Mouse (Mus musculus) adrenal gland, adult 18-20 months (tissue): ENCODE measurements at regions not wholly inside any gene's neighbourhood (a gene's known extent, or its start where the extent isn't known, plus 50 kb on each side); places are given as distances from the start of the nearest gene placed in this dataset.

Experiments
- DNase-seq, 2 experiments: peaks; one replicate each; pipeline ENCODE4 v3.0.0; 2021 to 2022; ENCODE audit warnings: low spot score in 2 of 2

DNA sequence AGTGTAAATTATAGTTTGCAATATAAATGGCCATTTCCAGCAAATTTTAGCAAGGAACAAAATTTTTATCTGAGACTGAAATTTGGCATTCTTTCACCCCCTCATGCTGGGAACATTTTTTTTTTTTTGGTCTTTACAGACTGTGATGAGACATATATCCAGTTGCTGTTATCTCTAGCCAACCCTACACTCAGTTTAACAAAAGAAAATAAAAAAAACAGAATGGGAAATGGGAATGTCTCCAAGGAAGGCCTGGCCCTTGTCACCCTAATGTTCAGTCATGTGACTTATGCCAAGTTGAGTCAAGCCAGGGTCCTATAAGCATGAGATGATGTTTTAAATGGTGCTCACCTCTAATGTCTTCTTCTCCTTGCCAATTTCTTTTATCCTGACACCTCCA, 289.2 kb upstream of the Zfp64 start:
- DNase-seq = no peak

DNA sequence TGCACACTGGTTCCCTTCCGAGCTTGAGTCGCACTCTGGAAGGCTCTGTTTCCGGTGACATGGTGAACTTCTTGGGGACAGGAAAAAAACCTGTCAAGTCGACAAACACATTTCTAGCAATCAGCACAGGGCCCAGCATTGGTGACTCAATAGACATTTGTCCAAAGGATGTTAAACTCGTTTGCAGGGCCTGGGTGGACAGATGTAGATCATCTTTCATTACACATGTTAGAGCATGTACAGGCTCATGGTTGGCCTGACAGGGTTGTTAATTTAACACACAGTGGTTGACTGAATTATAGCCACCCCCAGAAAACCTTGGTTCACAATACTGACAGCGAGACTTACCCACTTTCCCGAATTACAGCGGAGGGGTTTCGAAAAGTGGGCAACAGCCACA, 288.6 kb upstream of the Zfp64 start:
- no peak for DNase-seq

DNA sequence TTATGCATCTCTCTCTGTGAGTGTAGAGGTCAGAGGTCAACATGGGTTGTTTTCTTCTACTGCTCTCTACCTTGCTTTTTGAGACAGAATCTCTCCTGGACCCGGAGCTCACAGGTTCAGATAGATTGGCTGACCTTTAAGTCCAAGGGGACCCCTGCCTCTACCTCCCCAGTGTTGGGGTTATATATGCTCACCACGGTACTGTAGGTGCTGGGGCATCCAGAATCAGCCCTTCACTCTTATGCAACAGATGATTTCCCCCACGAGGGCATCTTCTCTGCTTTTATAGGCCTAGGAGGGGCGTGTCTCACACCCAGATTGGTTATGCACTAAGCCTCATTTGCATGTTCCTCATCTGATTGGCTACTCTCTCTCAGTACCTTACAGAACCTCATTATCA, 282.5 kb upstream of the Zfp64 start:
- no peak for DNase-seq

DNA sequence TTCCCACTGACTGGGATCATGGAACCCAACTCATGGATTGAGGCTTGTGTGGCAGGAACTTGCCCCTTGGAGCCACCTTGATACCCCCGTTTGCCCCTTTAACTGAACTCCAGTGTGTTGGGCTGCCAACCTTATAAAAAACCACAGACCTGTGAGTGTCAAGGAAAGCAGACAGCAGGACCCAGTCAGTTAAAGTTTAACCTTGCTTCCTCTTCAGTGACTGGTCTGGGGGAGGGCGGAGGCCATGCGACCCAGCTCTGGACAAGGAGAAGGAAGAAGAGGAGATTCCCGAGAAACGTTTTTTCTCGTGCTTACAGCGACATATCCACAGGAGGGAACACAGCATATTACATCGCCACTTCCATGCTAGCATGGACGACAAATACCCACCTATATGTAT, 281.9 kb upstream of the Zfp64 start:
- no peak for DNase-seq

DNA sequence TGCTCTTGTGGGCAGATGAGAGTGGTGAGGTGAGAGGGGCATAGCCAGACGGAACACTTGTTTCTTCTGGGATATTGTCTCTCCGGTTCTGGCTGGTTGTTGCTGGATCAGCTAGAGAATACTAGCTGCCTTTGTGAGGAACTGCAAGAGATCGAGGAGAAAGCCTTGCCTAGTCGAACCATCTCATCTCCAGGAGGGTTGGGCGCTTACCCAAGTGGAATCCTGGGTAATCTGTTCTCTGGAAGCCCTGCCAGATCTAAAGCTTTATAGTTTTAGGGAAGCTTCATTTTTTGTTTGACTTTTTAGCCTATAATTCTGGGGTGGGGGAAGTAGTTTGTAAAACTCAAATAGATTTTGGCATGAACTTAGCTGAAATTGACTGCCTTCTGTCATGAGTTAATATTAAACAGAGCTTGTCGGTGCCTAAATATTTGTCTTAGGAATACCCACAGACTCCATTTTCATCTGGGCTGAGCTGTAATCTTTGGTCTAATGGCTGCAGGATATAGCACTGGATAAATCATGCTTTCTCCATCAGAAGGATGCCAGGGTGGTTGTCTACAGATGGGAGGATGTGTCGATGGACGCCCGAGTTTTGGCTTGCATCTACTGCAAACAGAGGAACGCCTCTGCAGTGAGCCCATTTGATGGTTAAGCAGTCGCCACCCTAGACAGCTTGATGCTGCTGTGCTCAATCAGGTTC, 279.1 kb upstream of the Zfp64 start:
- no peak for DNase-seq

DNA sequence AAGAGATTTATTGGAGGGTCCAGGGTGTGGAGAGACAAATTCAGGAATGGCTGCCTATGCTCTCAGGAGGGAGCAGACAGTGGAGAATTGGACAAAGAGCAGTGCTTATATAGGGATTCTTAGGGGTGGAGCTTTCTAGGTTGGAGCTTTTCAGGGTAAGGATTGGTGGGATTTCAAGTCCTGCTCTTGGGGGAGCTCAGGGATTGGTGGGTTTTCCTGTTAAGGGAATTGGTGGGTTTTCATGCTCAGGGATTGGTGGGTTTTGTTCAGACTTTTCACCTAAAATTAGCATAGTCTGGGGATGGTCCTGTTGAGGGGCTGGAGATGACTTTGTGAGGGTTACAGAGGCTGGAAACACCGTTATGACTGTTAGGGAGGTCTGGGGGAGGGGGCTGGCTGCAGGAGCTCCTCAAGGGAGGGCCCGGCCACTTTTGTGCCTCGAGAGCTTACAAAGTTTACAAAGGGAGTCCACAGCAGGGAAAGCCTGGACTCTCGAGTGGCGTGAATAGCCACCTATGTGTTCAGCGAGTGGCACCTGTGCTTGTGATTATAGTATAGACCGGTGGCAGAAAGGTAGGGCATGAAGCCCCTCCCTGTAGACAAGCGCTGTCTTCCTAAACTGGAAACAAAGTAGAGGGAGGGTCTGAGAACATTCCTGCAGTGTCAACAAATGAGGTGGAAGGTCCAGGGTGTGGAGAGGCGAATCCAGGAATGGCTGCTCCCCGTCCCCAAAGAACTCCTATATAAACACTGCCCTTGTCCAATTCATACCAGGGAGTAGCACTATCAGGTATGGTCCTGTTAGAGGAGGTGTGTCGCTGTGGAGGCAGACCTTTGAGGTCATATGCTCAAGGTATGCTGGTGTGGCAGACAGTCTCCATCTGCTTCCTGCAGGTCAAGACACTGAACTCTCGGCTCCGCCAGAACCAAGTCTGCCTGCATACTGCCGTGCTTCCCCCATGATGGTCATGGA, 278.1 kb upstream of the Zfp64 start:
- DNase-seq = no peak

DNA sequence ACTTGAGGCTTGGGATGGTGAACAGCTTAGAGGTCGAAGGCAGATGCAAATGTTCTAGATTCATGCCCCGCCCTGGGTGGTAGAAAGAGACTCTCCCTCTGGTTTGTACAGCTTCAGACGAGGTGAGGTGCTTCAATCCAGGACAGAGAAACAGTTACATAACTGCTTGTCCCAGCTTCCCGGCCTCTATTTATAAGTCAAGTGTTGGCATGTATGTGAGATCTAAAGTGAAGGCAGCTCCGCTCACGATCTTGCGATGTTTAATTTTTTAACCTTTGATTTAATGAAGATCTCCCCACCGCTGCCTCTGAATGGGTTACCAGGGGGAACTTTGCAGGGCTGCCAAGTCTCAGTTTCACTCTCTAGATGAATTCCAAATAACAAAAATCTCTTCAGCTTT, 266.9 kb upstream of the Zfp64 start:
- DNase-seq = no peak

DNA sequence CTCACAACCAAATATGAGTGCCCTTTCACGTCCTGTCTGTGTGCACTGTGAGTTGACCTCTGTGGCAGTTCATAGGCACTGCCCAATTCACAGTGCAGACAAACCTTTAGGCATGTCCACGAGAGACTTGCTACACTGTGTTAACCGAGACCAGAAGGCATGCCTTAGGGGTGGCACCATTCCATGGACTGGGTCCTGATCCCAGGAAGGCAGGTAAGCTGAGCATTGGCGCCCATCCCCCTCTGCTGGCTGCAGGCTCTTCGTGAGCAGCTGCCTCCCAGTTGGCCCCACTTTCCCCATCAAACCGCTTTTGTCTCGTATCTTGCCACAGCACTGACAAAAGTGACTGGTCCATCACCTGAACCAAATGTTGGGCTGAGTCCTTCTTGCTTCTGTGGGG, 265.8 kb upstream of the Zfp64 start:
- DNase-seq = no peak

DNA sequence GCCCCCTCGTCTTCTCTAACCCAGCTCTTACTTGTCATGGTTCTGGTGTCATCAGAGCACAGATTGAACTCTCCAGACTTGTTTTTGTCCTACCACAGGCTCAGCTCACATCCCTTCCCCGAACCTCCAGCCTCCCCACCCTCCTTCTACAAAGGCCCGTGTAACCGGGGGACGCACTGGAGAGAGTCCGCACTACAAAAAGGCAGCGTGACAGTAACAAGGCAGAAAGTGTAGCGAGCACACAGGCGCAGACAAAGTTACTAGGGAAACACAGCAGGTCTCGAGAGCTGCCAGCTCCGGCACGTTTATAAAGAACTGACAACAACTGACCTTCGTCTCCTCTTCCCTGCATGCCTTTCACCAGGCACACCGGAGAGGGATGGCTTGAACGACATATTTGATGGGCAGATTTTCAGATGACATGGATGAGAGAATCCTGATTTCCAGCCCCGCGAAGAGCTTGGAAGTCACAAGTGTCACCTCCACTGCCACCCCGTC, 260.2 kb upstream of the Zfp64 start:
- no peak for DNase-seq

DNA sequence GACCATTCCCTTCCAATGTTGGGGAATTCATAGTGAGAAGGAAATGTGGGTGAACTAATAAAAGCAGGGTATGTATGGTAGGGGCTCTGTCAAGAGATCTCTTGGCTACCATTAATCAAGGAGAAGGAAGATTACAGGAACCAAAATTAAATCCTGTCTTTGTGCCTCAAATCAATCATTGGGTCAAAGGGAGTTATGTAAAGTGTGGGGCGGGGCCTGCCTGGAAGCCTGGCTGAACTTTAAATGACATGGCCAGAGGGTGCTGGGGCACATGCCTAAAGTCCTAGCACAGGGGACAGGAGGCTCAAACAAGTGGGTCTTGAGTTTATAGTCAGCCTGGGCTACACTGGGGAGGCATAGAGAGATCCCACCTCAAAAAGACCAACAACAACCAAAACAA, 259.0 kb upstream of the Zfp64 start:
- no peak for DNase-seq

DNA sequence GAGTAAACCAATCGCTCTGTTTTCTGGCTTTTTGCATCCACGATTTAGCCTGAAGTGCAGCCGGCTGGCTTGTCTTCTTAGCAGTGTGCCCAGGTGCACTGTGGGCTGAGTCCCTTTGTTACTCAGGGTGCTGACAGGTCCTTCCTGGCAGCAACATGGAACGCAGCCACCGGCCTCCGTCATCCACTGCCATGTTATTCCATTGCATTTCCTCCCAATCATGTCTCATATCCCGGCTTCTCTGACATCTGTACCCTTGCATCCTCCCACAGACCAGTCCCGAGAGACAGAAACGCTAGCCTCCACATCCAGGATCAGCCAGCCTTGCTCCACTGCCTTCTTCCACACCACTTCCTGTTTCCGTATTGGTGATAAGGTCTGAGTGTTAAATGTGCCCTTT, 257.9 kb upstream of the Zfp64 start:
- DNase-seq = peak; percentile 8 to 26

DNA sequence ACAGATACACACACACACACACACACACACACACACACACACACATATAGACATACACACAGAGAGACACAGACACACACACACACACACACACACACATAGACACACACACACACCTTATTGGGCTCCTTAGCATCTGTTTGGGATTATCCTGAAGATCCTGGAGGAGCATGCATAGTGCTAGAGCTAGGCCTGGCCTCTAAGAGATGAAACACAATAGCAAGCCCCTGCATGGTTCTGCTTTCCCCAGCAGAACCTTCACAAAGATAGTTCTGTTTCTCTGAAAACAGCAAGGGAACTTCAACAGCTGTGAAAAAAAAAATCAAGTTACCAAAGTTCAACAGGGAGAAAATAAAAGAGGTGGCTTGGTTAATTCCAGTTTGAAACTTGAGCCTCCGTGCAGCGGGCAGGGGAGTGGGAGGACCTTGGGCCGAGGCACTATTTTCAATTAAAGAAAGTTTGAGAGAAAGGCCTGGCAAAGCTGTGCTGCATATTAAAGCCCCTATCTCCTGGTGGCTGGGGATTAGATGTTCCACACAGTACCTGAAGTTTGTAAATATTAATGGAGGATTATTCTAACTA, 257.4 kb upstream of the Zfp64 start:
- no peak for DNase-seq

DNA sequence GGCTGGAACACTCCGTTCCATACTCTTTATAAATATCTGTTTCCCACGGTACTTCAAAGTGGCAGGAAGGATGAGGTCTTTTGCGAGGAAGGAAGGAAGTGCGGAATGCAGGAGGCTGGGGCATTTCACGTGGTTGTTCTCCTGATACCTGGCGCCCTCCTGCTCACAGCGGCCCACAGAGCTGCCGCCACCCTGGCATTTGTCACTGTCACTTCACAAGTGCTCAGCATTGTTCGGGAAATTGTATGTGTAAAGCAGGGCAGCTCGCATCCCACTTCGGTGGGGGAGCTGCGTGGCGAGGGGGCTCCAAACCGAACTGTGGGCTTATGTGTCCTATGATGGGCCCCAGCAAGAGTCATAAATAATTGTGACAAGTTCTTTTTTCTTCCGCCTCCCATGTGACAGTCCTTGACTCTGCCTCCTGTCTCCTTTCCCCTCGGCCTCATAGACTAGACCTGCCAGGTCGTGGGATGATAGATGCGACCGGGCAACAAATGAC, 248.9 kb upstream of the Zfp64 start:
- peak in 1 of 2 experiments; percentile 2 for DNase-seq

DNA sequence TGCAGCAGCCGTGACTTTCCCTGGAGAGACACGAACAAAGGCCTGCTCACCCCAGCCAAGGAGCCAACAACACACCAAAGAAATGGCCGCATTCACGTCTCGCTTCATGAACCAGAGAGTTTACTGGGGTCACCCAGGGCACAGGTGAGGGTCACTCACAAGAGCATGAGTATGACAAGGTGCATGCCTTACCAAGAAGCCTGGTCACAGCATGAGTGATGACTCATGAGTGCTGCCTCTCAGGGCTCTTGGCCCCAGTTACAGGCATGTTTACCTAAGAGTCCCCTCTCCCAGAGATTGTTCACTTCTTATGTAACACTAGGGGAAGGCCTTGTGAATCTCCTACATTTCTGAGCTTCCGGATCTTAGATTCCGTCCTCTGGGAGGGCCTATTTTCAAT, 236.6 kb upstream of the Zfp64 start:
- no peak for DNase-seq

DNA sequence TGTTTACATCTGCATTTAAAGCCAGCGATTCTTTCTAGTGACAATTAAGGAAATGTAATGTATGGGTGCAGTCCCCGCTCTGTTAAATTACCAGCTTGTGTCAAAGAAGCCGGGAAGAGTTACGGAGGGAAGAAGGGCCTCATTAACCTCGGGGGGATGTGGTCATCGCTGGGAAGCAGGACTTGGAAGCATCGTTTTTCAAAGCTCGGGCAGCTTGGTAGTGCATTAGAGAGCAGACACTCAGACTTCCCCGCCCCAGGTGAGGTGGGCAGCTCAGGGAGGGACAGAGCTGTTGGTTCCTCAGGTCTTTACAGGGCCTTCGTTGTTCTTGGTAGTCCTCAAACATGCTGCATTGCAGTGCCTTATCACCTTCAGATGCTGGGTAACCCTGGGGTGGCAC, 236.1 kb upstream of the Zfp64 start:
- no peak for DNase-seq

DNA sequence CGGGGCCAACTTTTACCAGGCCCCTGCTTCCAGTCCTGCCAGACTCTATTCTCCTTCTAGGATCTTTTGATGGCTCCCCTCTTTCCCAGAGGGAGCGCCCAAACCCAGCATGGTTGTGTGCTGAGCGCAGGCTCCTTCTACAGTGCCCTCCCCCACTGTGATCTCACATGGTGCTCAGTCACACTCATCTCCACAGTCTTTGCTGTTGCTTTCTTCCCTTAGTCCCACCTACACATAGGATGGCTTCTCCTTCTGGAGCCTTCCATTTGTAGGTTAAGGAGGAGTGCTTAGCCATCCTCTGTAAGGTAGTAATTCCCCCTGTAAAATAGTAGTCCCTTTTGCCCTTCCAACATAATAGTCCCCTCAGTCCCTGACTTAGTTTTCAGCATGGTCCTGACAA, 222.2 kb upstream of the Zfp64 start:
- DNase-seq = no peak

DNA sequence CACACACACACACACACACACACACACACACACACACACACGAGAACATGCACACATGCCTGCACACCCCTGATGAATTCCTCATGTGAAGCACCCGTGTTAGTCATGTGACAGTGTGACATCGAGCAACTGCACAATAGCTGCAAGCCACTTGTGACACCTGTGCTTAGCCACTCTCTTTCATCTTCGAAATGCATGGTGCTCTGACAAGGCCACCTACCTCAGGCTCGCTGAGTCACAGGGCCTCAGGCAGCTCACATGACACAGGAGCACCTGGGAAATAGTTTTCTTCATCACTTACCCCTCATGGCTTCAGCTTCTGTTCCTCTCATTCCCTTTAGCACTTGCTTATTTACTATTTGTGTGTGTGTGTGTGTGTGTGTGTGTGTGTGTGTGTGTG, 213.4 kb upstream of the Zfp64 start:
- DNase-seq = no peak

DNA sequence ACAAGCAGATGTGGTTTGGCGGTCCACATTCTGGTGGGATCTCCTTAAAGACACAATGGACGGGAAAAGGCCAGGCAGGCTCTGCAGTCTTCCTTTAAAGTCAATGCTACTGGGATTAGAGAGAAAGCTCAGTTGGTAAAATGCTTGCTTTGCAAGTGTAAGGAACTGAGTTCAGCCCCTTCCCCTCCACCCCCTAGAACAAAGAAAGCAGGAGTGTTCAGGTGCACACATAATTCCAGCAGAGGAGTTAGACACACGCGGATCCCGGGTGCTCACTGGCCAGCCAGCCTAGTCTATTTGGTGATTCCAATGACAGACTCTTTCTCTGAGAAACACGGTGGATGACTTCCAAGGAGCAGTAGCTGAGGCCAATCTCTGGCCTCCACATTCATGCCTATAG, 213.0 kb upstream of the Zfp64 start:
- no peak for DNase-seq

DNA sequence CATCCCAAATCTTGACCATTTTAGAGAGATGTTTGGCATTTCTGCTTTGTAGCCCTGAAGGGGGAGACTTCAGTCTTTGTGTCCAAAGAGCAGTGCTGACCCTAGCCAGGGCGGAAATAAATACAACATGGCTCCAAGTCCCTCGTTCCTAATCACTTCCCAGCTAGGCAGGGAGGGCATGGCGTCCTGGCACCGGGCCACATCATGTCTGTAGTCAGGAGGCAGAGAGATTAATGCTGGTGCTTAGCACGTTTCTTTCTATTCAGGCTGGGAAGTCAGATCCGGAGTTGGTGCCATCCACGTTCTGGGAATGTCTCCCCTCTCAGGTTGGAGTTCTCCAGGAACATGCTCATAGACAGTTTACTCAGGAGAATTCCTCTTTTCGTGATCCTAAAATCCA, 206.3 kb upstream of the Zfp64 start:
- DNase-seq = no peak

DNA sequence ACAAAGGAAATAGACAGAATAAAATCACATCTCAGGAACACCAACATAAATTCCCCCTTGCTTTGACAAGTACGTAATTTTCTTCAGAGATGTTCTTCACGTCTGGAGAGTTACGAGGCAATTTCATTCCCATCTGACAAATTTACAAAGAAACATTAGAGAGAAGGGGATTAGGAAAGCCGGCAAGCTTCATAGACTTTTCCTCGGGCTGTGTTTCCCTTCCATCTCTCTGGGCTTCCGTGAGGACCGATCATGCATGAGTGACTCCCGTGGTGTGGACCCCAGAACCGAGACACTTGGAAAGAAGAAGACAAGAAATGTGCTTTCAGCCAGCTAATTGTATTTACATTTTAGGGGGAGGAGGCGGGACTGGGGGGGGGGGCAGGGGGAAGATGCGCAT, 203.4 kb upstream of the Zfp64 start:
- DNase-seq = no peak

DNA sequence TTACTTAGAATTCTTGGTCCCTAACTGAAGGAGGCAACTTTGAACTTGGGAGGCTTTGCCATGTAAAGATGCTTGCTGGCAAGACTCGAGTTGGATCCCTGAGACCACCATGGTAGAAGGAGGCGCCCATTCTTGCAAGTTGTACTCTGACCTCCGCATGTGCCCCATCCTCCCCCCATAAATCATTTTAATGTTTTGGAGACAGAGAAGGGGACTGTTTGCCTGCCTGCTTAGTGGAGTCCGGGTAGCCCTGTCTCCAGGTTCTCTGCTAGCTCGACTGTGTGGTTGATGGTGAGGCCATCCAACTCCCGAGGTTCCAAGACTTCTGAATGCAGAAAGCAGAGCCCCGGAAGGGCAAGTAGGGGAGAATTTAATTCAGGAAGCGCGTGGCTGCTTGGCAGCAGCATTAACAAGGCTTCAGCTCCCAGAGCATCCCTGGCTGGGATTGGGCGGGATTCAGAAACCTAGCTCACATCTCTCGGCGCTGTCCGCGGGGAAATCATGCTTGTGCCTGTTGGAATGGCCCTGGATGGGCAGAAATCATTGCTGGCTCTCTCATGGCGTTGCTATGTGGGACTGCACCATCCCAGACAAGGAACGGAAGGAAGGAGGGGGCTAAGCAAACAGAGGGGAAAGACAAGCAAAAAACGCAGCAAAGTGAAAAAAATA, 202.8 kb upstream of the Zfp64 start:
- no peak for DNase-seq
